Mouse (Mus musculus) CH12.LX (cell line): ENCODE data around the gene Stag3. TPM values are rescaled to one million over a fixed set of nuclear protein-coding genes. Genes with fewer than 3 reads are reported as not detected.

Experiments
- DNase-seq: peaks from one replicate; pipeline ENCODE4 v3.0.0-alpha.2; 2013; ENCODE audit errors: extremely low read depth
- H3K27ac ChIP-seq: 2 replicates; pipeline ENCODE4 v1.5.1; 2012; ENCODE audit warnings: low read depth, mild to moderate bottlenecking, control low read depth, moderate library complexity; ENCODE audit not compliant: insufficient read depth
- H3K27me3 ChIP-seq: replicated peaks from 2 replicates; pipeline ENCODE3; 2012; ENCODE audit warnings: inconsistent platforms
- H3K36me3 ChIP-seq, 2 experiments: replicated peaks in 1 of 2; 2 replicates each; pipeline versions ENCODE3 to v1.6.1; 2012; ENCODE audit warnings: inconsistent platforms in 1 of 2, low read length in 1 of 2, mild to moderate bottlenecking in 1 of 2, mixed read lengths in 1 of 2, moderate library complexity in 1 of 2; ENCODE audit not compliant: control insufficient read depth in 1 of 2, insufficient read depth in 1 of 2
- H3K4me1 ChIP-seq, 2 experiments: 2 replicates each; pipeline ENCODE4 v1.6.1; 2012; ENCODE audit warnings: inconsistent platforms in 1 of 2, moderate library complexity in 1 of 2; ENCODE audit not compliant: insufficient read depth in 2 of 2, control insufficient read depth in 1 of 2
- H3K4me2 ChIP-seq: 2 replicates; pipeline ENCODE4 v1.6.1; 2012; ENCODE audit warnings: low read depth, mild to moderate bottlenecking, control low read depth; ENCODE audit not compliant: poor library complexity, insufficient read depth, severe bottlenecking
- H3K4me3 ChIP-seq, 3 experiments: fragments of 150-350 bp in 1 of 3; sonication (generic) in 1 of 3; replicated peaks in 1 of 3; 2 replicates each; pipeline versions ENCODE3 to v1.5.1; 2011 to 2012; ENCODE audit warnings: low read depth in 2 of 3, low read length in 2 of 3, mild to moderate bottlenecking in 2 of 3, moderate library complexity in 2 of 3, control low read depth in 1 of 3, improper control_type of control experiment in 1 of 3, inconsistent platforms in 1 of 3, mixed read lengths in 1 of 3; ENCODE audit not compliant: poor library complexity in 1 of 3
- H3K79me2 ChIP-seq: replicated peaks from 2 replicates; pipeline ENCODE4 v1.6.1; 2012; ENCODE audit warnings: mild to moderate bottlenecking, moderate library complexity; ENCODE audit not compliant: control insufficient read depth, poor library complexity, insufficient read depth, severe bottlenecking; ENCODE audit errors: extremely low read depth
- H3K9ac ChIP-seq: 2 replicates; pipeline ENCODE4 v1.6.1; 2012; ENCODE audit warnings: low read depth, mild to moderate bottlenecking, control low read depth, moderate library complexity; ENCODE audit not compliant: insufficient read depth
- H3K9me3 ChIP-seq: replicated peaks from 2 replicates; pipeline ENCODE3; 2012; ENCODE audit warnings: low read length, inconsistent platforms, mixed read lengths
- BHLHE40 ChIP-seq: IDR thresholded peaks from 2 replicates; pipeline ENCODE4 v1.6.1; 2011; ENCODE audit warnings: mild to moderate bottlenecking, low read depth, low read length, improper control_type of control experiment
- CHD2 ChIP-seq: IDR thresholded peaks from 2 replicates; pipeline ENCODE4 v1.6.1; 2011; ENCODE audit warnings: low read length, improper control_type of control experiment
- CTCF ChIP-seq, 2 experiments: IDR thresholded peaks in 1 of 2; conservative IDR thresholded peaks in 1 of 2; 2 replicates each; pipeline ENCODE4 v1.5.1; 2011 to 2012; ENCODE audit warnings: low read depth in 2 of 2, low read length in 2 of 2, improper control_type of control experiment in 1 of 2, inconsistent platforms in 1 of 2, mild to moderate bottlenecking in 1 of 2, moderate library complexity in 1 of 2
- E2F4 ChIP-seq: IDR thresholded peaks from 2 replicates; pipeline ENCODE4 v1.6.1; 2011; ENCODE audit warnings: low read depth, low read length, improper control_type of control experiment; ENCODE audit not compliant: insufficient replicate concordance
- EP300 ChIP-seq: IDR thresholded peaks from 2 replicates; pipeline ENCODE4 v1.6.1; 2011; ENCODE audit warnings: low read length, improper control_type of control experiment
- HCFC1 ChIP-seq: IDR thresholded peaks from 2 replicates; pipeline ENCODE4 v1.6.1; 2012; ENCODE audit warnings: low read depth, mild to moderate bottlenecking, inconsistent platforms, low read length, improper control_type of control experiment
- IRF4 ChIP-seq: IDR thresholded peaks from 2 replicates; pipeline ENCODE4 v1.6.1; 2014; ENCODE audit warnings: low read depth, mild to moderate bottlenecking, inconsistent platforms, low read length, improper control_type of control experiment
- MAFK ChIP-seq: IDR thresholded peaks from 2 replicates; pipeline ENCODE4 v1.6.1; 2011; ENCODE audit warnings: low read length, improper control_type of control experiment; ENCODE audit not compliant: insufficient replicate concordance
- MXI1 ChIP-seq: IDR thresholded peaks from 2 replicates; pipeline ENCODE4 v1.6.1; 2011; ENCODE audit warnings: mild to moderate bottlenecking, low read depth, low read length, improper control_type of control experiment
- NELFE ChIP-seq: IDR thresholded peaks from 2 replicates; pipeline ENCODE4 v1.6.1; 2011; ENCODE audit warnings: low read depth, low read length, improper control_type of control experiment
- PAX5 ChIP-seq: IDR thresholded peaks from 2 replicates; pipeline ENCODE4 v1.6.1; 2012; ENCODE audit warnings: low read length, inconsistent platforms, mixed read lengths
- RAD21 ChIP-seq: IDR thresholded peaks from 2 replicates; pipeline ENCODE4 v1.6.1; 2011; ENCODE audit warnings: low read depth, mild to moderate bottlenecking, low read length, improper control_type of control experiment, moderate library complexity
- SMC3 ChIP-seq: IDR thresholded peaks from 2 replicates; pipeline ENCODE4 v1.6.1; 2011; ENCODE audit warnings: low read depth, low read length, improper control_type of control experiment
- TBP ChIP-seq: conservative IDR thresholded peaks from 2 replicates; pipeline ENCODE4 v1.6.1; 2011; ENCODE audit warnings: low read depth, low read length, improper control_type of control experiment
- ZNF384 ChIP-seq: IDR thresholded peaks from 2 replicates; pipeline ENCODE4 v1.6.1; 2012; ENCODE audit warnings: low read depth, low read length, improper control_type of control experiment, inconsistent platforms
- dilution Hi-C: fragments of 300-500 bp; cut with MboI; formaldehyde crosslinking; loops from 2 replicates; pipeline ENCODE4 v1.14.3; 2020; ENCODE audit warnings: low sequenced_read_pairs; ENCODE audit not compliant: extremely low pct_unique_long_range_greater_than_20kb, extremely low pct_ligation_motif_present
- in situ Hi-C: fragments of 300-500 bp; cut with MboI; formaldehyde crosslinking; loops from 3 replicates; pipeline ENCODE4 v1.14.3; 2019; ENCODE audit warnings: low sequenced_read_pairs, low pct_ligation_motif_present, low pct_unique_long_range_greater_than_20kb, mixed read lengths
- polyA plus RNA-seq: library from polyadenylated mRNA; unstranded; fragments of >175 nt; gene quantifications from 2 replicates; pipeline ENCODE4 v1.2.1, GENCODE M21; 2012; ENCODE audit warnings: low read depth; ENCODE audit not compliant: insufficient read length
- total RNA-seq, 2 experiments: library from RNA; depleted of rRNA; stranded (reverse); fragments of 300-350 nt in 1 of 2; fragments of >200 nt in 1 of 2; gene quantifications; 2 replicates each; pipeline ENCODE4 v1.2.3; 2012 to 2014

Stag3 gene
- total and polyA plus RNA-seq, 3 experiments, result not detected

- H3K27ac ChIP-seq, result no peak overlapping the region
- H3K27me3 ChIP-seq, result peaks cover 8% of the 10 kb centered on the region
- no peaks in the 10 kb centered on the region for H3K36me3 ChIP-seq
- DNase-seq, result peak; percentile 37
- H3K4me1 ChIP-seq, result peaks cover 0 to 5% of the 10 kb centered on the region in 2 experiments; a peak in 1 of 4 replicates
- dilution Hi-C loops, result no loop called here
- H3K79me2 ChIP-seq, result no peaks in the 10 kb centered on the region
- no peak overlapping the region for H3K4me3 ChIP-seq
- no peak overlapping the region for H3K4me2 ChIP-seq
- peaks cover 2% of the 10 kb centered on the region for H3K9me3 ChIP-seq
- TF ChIP-seq RAD21, result peak; percentile 17
- peak; percentile 47 to 50; a peak in 3 of 4 replicates for TF ChIP-seq CTCF (conservative IDR thresholded peaks at IDR 0.05 in 1 of 2, IDR thresholded peaks at IDR 0.05 in 1 of 2; ENCODE audit: low read depth in 2 of 2, low read length in 2 of 2)
- TF ChIP-seq CHD2, result no peak
- TF ChIP-seq SMC3, result 0 out of 2 replicates have a peak, but pooled peaks have one; percentile 1
- no peak for TF ChIP-seq ZNF384
- in situ Hi-C loops, result no loop called here
- no peak overlapping the region for H3K9ac ChIP-seq
Measured at GRCm38 (mm10) chr5:138287861-138288260, 7.8 kb downstream of the Stag3 start.

GRCm38 (mm10) chr5:138291638-138292037 is 11.6 kb downstream of the Stag3 start:
- Histone ChIP-seq H3K27me3 (peaks cover 13% of the 10 kb centered on the region), H3K36me3 (no peaks in the 10 kb centered on the region), H3K9ac (no peak overlapping the region), H3K4me2 (no peak overlapping the region), H3K79me2 (no peaks in the 10 kb centered on the region), H3K4me3 (no peak overlapping the region), H3K4me1 (no peaks in the 10 kb centered on the region), H3K9me3 (peaks cover 2% of the 10 kb centered on the region), H3K27ac (no peak overlapping the region)
- dilution Hi-C loops, result no loop called here
- in situ Hi-C loops, result no loop called here
- DNase-seq, result no peak
- TF ChIP-seq PAX5, result no peak
- TF ChIP-seq BHLHE40, result no peak
- TF ChIP-seq E2F4, result no peak
- TF ChIP-seq MAFK, result no peak
- TF ChIP-seq EP300, result no peak
- no peak for TF ChIP-seq SMC3
- TF ChIP-seq IRF4, result no peak

- Histone ChIP-seq H3K9ac (no peak overlapping the region), H3K27me3 (peaks cover 23% of the 10 kb centered on the region), H3K36me3 (no peaks in the 10 kb centered on the region), H3K4me3 (no peak overlapping the region), H3K4me1 (no peaks in the 10 kb centered on the region), H3K9me3 (no peaks in the 10 kb centered on the region), H3K79me2 (no peaks in the 10 kb centered on the region), H3K4me2 (no peak overlapping the region)
- in situ Hi-C loops (no loop called here), dilution Hi-C loops (no loop called here)
- DNase-seq, result no peak
- TF ChIP-seq TBP, result no peak
- TF ChIP-seq NELFE, result no peak
- no peak for TF ChIP-seq HCFC1
- TF ChIP-seq MXI1, result no peak
- TF ChIP-seq, all 38 proteins: peak for 0
- no peak overlapping the region for H3K27ac ChIP-seq
Measured at GRCm38 (mm10) chr5:138294158-138294557, 14.1 kb downstream of the Stag3 start.
